Mouse (Mus musculus) ovary, adult 18-20 months (tissue): ENCODE data around the gene Cage1.
A peak's percentile ranks its signal among the peaks of the same experiment; 100 is the strongest.

Source experiments
- DNase-seq: peaks from one replicate; pipeline ENCODE4 v3.0.0; 2022; ENCODE audit warnings: low spot score, mixed read lengths

Gene Cage1

GRCm38 (mm10) chr13:38010444-38010910, 26.4 kb downstream of the Cage1 start:
- no peak for DNase-seq

- DNase-seq = no peak
These were observed 27.0 kb downstream of the Cage1 start for GRCm38 (mm10) chr13:38009721-38010408.

- no peak for DNase-seq
These were observed 28.9 kb downstream of the Cage1 start for GRCm38 (mm10) chr13:38007972-38008371.

- DNase-seq = no peak
These were observed 34.4 kb downstream of the Cage1 start for GRCm38 (mm10) chr13:38002461-38002860.

GRCm38 (mm10) chr13:37999713-38000112, 37.2 kb downstream of the Cage1 start:
- no peak for DNase-seq

- DNase-seq = no peak
These were observed 42.5 kb downstream of the Cage1 start for GRCm38 (mm10) chr13:37994405-37994749.

- peak; percentile 91 for DNase-seq
These were observed 43.0 kb downstream of the Cage1 start, which contains the start of gene Ssr1 for GRCm38 (mm10) chr13:37993704-37994404. TSS of gene Ssr1 (minus strand) at chr13:37994217.

- DNase-seq = no peak
These were observed 43.5 kb downstream of the Cage1 start for GRCm38 (mm10) chr13:37993376-37993703.

GRCm38 (mm10) chr13:37992638-37993371, 44.1 kb downstream of the Cage1 start:
- no peak for DNase-seq

- no peak for DNase-seq
These were observed 47.2 kb downstream of the Cage1 start for GRCm38 (mm10) chr13:37989701-37990100.

GRCm38 (mm10) chr13:37986166-37986565, 50.7 kb downstream of the Cage1 start:
- DNase-seq = no peak

GRCm38 (mm10) chr13:37981063-37981462, 55.8 kb downstream of the Cage1 start:
- no peak for DNase-seq

- no peak for DNase-seq
These were observed 56.5 kb downstream of the Cage1 start for GRCm38 (mm10) chr13:37980346-37980745.

GRCm38 (mm10) chr13:37979506-37979905, 57.4 kb downstream of the Cage1 start:
- DNase-seq = no peak

GRCm38 (mm10) chr13:37974731-37975130, 62.1 kb downstream of the Cage1 start:
- no peak for DNase-seq

GRCm38 (mm10) chr13:37974036-37974435, 62.8 kb downstream of the Cage1 start:
- no peak for DNase-seq

GRCm38 (mm10) chr13:37970887-37971530, 65.9 kb downstream of the Cage1 start:
- no peak for DNase-seq

GRCm38 (mm10) chr13:37969988-37970387, 66.9 kb downstream of the Cage1 start:
- DNase-seq = no peak

GRCm38 (mm10) chr13:37969337-37969736, 67.5 kb downstream of the Cage1 start:
- DNase-seq = peak; percentile 50

GRCm38 (mm10) chr13:37967565-37967964, 69.3 kb downstream of the Cage1 start:
- no peak for DNase-seq

GRCm38 (mm10) chr13:37967052-37967437, 69.8 kb downstream of the Cage1 start:
- DNase-seq = no peak

GRCm38 (mm10) chr13:37966256-37967051, 70.4 kb downstream of the Cage1 start:
- no peak for DNase-seq
